Mouse (Mus musculus) liver, embryonic 14.5 days (tissue): ENCODE measurements at regions not wholly inside any gene's neighbourhood (a gene's known extent, or its start where the extent isn't known, plus 50 kb on each side); places are given as distances from the start of the nearest gene placed in this dataset.

Experiments used
- CTCF ChIP-seq: IDR thresholded peaks from 2 replicates; pipeline ENCODE4 v1.5.1; 2016; ENCODE audit warnings: antibody characterized with exemption, low read depth, control low read depth
- EP300 ChIP-seq: IDR thresholded peaks from 2 replicates; pipeline ENCODE4 v1.6.1; 2016; ENCODE audit warnings: antibody characterized with exemption, low read depth

DNA sequence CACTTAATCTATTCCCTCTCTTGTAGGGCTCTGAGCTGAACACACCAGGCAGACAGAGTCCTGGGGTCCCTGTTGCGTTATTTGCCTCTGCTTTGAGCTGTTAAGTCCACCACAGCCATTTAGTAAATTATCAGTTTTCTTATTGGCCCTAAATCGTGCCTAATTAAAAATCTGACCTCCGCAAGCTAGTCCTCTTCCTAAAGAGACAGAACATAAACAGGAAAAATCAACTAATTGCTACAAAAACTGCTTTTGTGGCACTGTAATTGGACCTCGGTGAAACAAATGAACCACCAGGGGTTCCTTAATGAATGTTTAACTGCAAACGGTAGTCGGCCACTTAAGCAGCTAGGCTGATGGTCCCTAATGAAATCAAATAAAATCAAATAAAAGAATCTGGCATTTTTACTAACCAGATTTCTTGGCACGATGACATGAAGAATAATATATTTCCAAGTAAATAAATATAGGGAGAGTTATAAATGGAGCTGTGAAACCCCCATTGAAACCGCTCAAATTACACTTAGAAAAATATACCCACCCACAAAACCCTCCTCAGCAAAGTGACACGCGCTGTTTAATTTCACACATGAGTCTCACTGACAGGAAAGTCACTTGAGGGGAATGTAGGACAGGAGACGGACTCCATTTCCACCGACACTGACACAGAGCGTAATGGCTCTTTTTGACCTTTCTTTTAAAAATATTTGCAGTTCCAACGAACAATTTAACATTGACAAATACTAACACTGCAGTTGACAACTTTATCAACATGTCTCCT lies 451.0 kb upstream of the Slc35b3 start:
- TF ChIP-seq CTCF (no peak), EP300 (no peak)
